Mouse (Mus musculus) frontal cortex, postnatal 10 days (tissue): ENCODE measurements at regions not wholly inside any gene's neighbourhood (a gene's known extent, or its start where the extent isn't known, plus 50 kb on each side); places are given as distances from the start of the nearest gene placed in this dataset.

ENCODE experiments used
- DNase-seq, 2 experiments: peaks; one replicate each; pipeline ENCODE4 v3.0.0; 2022; ENCODE audit warnings: low spot score in 2 of 2, mixed read lengths in 1 of 2

- no peak for DNase-seq
Measured at GRCm38 (mm10) chr17:63798961-63799531, 63.8 kb upstream of the Fer start.

- no peak for DNase-seq
Measured at GRCm38 (mm10) chr17:63801411-63801810, 61.5 kb upstream of the Fer start.

GRCm38 (mm10) chr17:63802846-63803245 lies 60.0 kb upstream of the Fer start:
- DNase-seq: no peak

GRCm38 (mm10) chr17:63803599-63803998 lies 59.3 kb upstream of the Fer start:
- DNase-seq: peak in 1 of 2 experiments; percentile 67

GRCm38 (mm10) chr17:63804416-63804815 lies 58.4 kb upstream of the Fer start:
- DNase-seq: no peak

- DNase-seq: no peak
Measured at GRCm38 (mm10) chr17:63806360-63806759, 56.5 kb upstream of the Fer start.

GRCm38 (mm10) chr17:63807590-63808228 lies 55.2 kb upstream of the Fer start:
- DNase-seq: no peak

GRCm38 (mm10) chr17:63808756-63809155 lies 54.1 kb upstream of the Fer start:
- DNase-seq: no peak

GRCm38 (mm10) chr17:63811246-63811785 lies 51.5 kb upstream of the Fer start:
- no peak for DNase-seq

GRCm38 (mm10) chr17:63812586-63812985 lies 50.3 kb upstream of the Fer start:
- no peak for DNase-seq
